Mouse (Mus musculus) cerebellum, postnatal 4 days (tissue): ENCODE measurements around the gene Tmem229b.
"Not testable (repeated sequence)": the region's sequence is repeated elsewhere in the genome, so short reads cannot be mapped to it uniquely, and the experiment has no call there.

Experiments used
- DNase-seq, 2 experiments: peaks; one replicate each; pipeline ENCODE4 v3.0.0; 2022; ENCODE audit warnings: low spot score in 2 of 2, mixed read lengths in 1 of 2

The Tmem229b gene

DNA sequence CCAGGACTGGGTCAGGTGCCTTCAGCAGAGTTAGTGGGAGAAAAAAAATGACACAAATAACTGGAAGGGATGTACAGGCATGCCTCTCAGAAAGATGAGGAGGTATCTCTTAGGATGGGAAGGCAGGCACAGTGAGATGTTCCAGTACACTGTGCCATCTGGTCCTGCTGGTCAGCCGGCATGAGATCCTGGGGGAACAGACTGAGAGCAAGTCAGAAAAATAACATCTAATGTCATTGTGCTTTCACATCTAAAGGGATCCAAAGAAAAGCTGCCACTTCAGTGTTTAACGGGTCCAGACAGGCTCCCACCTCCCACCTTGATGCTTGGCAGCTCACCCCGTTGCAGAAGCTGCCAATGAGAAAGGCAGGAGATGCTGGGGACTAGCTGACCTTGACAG lies 54.9 kb downstream of the Tmem229b start:
- DNase-seq: peak in 1 of 2 experiments; percentile 11

DNA sequence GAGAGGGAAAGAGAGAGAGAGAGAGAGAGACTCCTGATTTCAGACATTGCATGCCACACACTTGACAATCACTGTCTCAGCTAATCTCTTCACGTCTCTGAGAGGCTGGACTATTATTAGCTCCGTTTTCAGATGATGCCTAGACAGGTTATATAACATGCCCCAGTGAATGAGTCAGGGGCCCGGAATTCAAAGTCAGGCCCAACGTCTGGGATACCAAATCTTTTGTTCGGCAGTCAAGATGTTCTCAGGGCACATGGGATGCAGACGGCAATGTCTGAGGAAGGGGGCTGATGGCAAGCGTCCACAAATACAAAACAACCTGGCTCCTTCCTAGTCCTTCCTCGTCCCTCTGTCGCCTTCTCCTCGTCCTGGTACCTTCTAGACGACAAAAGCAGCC lies 55.4 kb downstream of the Tmem229b start:
- DNase-seq: peak in 1 of 2 experiments; percentile 22

DNA sequence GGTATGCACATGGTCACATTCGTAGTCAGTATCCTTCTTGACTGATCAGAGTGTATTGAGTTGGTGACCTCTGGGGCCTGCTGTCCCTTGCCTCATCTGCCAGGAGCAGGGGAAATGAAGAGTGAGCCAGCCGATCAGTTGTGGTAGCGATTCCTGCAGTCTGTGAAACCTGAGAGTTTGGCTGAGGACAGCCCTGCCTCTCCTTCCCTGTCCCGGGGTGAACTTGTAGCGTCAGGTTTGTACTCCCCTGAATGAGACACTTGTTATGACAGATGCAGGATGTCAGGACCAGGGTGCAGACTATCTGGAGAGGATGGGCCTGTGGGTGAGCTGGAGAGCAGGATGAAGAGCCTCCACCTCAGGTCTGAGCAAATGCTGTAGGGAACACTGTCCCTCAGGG lies 59.8 kb downstream of the Tmem229b start:
- no peak for DNase-seq

DNA sequence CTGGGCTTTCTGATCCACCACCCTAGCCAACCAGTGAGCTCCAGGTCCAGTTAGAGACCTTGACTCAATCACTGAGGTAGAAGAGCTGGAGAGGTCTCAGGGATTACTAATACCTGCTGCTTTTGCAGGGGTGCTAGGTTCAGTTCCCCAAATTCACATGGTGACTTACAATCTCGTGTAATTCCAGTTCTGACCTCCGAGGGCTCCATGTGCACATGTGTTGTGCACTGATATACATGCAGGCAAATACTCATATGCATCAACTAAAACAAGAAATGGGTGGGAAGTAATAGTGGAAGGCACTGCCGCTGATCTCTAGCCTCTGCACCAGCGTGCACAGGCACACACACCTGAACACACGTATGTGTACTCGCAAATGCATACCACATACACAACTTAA lies 60.3 kb downstream of the Tmem229b start:
- no peak for DNase-seq

DNA sequence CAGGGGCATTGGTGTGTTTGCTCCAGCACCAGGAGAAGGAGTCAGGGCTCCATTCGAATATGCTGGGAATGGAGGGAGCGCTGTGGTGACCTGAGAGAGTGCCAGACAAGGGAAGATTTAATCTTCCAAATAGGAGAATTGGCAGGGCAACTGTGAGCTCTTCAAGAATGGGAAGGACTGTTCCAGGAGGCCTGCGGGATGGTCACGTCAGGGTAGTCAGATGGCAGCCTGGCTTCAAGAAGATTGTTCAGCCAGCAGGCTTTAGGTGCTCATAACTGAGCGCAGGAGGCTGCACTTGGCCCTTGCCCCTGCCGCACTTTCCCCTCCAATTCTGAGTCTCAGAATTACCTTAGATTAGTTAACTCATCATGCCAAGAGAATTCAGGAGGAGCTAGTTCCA lies 64.5 kb downstream of the Tmem229b start:
- DNase-seq: no peak

DNA sequence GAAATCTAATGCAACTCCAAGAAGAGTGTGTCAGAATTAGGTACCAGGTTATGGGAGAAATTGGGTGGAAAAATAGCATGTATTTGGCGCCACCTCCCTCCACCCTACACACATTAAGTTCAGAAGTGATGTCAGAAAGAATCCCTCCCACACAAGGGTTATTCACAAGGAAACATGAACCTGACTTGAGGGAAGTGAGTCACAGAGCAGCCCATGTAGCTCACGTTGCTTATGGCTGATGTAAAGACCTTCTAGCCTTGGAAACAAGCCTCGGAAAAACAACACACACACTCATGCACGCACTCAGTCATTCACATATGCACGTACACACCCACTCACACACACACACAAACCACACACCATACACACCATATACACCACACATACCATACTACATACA lies 67.3 kb downstream of the Tmem229b start:
- no peak for DNase-seq

DNA sequence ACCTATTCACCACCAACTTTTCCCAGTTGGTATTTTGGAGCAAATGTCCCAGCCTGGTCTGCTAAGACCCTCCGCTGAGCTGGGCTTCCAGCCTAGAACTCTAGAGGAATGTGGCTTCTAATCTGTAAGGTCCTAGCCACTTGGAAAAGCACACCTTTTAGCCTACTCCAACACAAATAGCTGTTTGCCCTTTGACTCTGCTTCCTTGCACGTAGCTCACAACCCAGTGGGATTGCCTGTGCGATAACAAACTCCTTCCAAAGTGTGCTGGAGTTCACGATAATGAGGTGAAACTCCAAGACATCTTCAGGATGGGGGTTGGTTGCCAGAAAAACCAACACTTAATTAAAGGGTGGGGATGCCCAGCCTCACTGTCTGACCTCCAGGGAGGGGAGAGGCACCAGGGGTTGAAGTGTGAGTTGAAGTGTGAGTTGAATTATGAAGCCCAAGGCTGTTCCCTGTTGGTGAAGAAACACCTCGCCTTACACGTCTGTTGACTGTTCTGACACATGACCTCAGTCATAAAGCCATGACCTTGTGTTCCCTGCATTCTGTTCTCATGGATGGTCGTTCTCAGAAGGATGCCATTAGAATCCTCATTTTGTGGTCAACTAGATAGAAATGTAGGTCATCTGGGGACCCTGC lies 67.9 kb downstream of the Tmem229b start:
- DNase-seq: no peak

DNA sequence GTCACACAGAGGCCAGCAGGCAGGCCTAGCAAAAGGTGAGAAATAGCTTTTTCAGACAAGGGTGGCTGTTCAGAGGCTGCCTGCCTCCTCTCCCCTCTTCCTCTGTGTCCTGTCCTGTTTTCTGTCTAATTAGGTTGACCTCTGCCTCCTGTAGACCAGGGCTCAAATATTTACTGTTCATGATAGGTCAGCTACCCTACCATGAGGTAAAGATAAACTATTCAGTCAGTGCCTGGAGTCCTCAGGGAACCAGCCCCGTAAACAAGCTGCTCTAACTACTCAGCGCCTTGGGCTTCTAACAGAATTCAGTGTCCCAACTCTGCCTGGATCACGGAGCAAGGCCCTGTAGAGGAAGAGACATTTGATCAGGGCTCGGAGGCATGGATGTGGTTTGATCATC lies 70.9 kb downstream of the Tmem229b start:
- no peak for DNase-seq

DNA sequence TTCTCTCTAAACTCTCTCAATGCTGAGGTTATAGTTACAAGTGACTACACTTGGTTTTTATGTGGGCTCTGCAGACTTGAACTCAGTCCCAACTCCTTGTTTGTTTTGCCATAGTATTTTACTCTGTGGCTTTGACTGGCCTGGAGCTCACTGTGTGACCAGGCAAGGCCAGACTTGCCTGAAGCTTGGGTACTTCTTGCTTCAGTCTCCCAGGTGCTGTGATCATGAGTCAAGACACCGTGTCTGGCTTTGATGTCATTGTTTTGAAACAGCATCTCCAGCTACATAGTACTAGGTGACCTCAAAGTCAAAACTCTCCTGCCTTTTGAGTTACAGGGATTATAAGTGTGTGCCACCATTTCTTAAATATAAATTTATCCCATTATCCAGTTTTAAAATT lies 77.5 kb downstream of the Tmem229b start:
- DNase-seq: no peak

DNA sequence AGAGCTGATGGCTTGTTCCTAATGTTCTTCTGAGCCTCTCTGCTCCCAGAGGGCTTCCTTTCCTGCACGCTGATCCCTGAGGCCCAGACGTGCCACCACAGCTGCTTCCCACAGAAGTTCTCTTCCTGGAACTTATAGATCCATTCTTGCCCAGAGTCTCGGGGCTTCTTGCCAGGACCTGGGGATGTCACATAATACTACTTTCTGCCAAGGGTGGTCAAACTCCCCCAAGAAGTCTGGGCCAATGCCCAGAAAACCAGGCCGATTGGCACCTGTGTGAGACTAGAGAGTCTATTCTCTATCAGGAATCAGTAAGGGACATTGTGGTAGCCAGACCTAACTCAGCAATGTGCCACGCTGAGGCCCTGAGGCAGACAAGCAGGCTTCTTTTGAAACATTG lies 80.1 kb downstream of the Tmem229b start:
- DNase-seq: no peak

DNA sequence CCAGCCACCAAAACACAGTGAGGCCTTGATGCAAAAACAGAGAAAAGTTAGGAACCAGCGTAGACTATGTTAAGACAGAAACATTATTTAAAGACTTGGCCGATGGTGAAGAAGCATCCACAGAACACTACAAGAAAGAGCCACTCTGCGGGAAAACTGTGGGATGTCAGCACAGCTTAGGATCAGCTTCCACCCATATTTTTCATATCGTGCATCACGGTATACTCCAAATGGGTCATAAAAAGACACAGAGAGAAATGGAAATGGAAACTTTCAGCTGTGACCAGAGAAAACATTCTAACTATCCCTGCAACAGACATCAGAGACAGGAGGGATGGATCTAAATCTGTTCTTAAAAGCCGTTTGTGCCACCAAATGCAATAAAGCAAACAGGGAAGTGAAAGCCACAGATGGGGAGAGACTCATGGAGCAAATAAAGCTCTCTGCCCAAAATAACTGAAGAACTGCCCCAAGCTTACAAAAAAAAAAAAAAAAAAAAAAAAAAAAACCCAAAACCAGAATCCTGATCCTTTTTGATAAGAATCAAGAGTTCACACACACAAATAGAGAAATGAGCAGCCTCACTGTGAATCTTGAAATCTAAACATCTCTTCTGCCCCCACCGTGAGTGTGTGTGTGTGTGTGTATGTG lies 83.8 kb downstream of the Tmem229b start:
- no peak for DNase-seq

DNA sequence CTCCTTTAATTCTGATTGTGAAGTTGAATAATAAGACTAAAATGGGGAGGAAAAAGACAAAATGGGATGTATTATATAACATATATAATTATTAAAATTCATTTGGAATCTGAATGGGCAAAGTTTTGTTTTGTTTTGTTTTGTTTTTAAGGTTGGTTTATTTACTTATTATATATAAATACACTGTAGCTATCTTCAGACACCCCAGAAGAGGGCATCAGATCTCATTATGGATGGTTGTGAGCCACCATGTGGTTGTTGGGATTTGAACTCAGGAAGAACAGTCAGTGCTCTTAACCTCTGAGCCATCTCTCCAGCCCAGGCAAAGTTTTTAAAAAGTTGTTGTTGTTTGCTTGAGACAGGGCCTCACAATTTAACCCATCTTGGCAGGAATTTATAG lies 84.5 kb downstream of the Tmem229b start:
- DNase-seq: not testable (repeated sequence)

DNA sequence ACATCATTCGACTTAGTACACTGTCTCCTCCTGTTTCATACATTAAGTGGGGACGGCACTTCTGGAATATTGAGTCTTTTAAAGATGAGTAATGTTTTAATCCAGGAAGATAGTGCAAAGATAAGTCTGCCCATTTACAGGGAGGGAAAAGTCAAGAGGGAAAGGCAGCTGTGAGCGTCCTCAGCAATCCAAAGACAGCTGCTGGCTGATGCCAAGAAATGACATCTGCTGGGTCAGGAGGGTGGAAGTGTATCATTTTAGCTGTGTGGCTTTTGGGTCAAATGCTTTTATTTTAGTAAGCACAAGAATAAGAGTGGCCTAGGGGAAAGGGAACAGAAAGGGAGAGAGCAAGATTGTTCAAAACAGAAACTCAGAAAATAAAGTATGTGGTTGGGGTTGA lies 85.4 kb downstream of the Tmem229b start:
- no peak for DNase-seq

DNA sequence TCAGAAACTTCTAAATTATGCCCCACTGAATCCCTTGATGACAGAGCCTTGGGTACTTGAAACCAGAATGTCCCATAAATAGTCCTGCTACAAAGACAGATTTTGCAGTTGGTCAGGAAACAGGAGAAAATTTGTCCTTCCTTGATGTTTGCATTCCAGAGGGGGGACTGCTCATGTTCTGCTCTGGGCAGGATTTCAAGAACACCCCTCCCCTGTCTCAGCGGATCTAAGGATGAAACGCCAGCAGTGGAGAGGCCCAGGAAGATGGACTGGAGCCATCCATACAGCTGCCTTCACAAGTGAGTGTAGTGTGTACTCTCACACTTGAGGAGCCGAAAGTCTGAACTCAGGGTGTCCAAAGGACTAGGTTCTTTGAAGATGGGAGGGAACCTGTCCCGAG lies 86.0 kb downstream of the Tmem229b start:
- no peak for DNase-seq

DNA sequence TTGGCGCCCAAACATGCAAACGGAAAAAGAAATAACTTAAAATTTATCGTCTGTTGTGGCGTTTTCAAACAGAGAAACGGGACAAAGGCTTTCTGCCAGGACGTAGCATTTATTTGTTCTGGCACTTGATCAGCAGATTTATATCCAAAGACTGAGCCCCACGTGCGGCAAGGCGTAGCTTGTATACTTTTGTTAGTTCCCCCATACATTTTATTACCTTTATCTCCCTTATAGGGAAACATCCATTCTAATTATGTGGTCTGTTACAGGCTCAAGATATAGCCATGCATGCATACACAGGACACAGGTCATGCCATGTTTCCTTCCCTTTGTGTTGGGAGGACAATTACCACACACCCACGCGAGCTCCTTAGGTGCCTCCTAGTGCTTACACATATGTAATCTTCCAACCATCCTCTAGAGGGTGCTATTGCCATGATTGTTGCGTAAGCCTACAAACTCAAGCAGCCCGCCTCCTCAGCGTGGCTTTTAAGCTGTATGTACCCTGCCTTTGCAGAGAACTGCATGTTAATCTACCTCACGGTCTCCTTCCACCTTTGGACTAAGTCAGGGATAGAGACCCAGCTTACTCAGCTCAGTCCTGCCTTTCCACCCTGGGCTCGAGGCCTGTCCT lies 88.2 kb downstream of the Tmem229b start:
- DNase-seq: peak in 1 of 2 experiments; percentile 48

DNA sequence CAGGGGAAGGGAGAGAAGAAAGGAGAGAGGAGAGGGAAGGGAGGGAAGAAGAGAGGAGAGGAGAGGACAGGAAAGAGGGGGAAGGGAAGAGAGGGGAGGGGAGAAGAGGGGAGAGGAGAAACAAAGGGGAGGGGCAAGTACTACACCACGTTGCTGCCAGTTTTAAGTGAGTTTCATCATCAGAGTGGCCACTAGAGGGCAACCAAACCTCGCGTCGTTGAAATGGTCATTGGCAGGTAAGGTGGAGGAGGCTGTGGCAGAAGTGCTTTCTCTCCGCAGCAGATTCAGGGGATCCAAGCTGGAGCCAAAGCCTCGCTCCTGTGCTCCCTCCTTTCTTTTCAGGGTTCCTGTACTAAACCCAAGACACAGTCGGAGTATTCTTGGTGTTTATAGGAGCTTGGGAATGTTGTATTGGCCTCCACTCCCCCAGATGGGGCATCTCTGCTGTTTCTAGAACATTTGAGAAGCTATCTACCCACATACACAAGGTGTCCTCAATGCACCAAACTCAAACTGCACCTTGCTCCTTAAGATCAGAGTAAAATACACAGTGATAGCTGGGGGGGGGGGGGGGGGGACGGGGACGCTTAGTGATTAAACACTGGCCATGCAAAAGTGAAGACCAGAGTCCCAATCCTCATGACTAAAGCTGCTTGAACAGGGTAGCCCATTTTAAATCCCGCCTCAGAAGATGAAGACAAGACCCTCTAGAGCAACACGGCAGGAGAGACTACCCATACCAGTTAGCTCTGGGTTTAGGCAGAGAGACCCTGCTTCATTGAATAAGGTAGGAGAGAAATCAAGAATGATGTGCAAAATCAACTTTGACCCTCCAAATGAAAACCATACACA lies 89.0 kb downstream of the Tmem229b start:
- peak; percentile 58 to 85 for DNase-seq

DNA sequence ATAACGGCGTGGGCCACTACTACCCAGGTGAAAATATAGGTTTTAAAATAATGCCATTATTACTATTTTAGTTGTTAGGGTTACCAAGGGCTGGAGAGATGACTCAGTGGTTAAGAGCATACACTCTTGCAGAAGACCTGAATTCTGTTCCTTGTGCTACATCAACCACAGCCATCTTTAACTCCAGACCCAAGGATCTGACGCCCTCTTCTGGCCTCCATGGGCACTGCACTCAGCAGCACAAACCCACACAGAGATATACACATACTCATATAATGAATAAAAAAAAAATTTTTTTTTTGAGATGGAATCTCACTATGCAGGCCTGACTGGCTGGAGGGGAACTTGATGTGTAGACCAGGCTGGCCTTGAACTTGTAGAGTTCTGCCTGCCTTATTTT lies 91.1 kb downstream of the Tmem229b start:
- DNase-seq: no peak

DNA sequence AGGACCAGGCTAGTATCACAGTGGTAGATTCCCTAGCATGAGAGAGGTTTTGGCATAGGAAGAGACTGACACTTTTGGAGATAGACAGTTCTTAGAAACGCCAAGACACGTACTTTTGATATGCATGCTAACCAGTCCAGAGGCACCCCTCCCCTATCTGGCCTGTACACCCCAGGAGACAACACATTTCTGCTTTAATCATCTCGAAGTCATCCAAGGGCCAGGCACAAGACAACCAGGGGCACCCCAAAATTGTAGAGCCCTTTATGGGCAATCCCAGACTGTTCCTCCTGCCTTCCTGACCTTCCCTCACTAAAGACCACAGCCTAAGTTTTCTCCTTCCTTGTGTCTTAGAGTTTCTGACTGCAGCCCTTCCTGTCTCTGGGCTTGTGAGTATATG lies 91.9 kb downstream of the Tmem229b start:
- no peak for DNase-seq

DNA sequence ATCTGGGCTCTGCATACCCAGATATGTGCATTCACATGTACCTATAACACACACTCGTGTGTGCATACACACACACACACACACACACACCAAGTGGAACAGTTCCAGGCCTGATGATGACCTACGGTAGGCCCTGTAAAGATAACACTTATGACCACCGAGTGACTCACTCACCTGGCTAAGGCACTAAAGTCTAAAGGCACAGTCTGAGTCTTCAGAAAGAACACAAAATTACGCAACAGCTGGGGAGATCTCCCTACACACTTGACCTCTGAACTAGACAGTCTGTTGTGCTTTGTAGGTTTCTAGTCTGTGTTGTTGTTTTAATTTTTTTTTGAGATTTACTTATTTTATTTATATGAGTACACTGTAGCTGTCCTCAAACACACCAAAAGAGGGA lies 93.0 kb downstream of the Tmem229b start:
- DNase-seq: no peak
